Mouse (Mus musculus): ENCODE measurements around the gene Nenf. TPM values are rescaled to one million over a fixed set of nuclear protein-coding genes. Genes with fewer than 3 reads are reported as not detected.

Gene Nenf
- 143 TPM for polyA plus RNA-seq (2012; fragmentation: generic; extraction: Trizol)

DNA sequence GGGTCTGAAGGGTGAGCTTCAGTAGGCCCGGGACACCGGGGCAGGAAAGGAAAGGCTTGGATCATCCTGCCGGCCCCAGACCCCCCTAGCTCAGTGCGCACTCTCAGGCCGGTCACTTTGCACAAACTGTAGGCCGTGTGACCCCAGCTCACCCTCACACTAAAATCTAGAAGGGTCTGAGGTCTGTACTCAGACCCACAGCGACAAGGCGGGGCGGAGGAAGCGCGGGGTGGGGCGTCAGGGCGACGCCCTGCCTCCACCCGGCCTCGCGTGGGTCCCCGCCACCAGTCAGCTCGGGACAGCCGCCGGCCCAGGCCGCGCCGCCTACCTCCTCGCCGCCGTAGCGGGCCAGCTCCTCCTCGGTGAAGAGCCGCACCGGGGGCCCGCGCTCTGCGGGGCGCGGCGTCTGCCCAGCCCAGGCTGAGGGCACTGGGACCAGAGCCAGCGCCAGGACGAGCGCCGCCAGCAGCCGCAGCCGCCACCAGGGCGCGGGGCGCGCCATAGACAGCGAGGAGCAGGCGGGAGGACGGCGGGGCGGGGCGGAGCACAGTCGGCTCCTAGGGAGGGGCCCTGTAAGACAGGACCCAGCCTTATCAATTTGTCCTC, at the start of gene Nenf:
TSS of gene Nenf (minus strand) at position 604 of the 606 bp plus-strand sequence.
- peak within 1 kb of the TSS; percentile 39 for H3ac ChIP-seq (ENCODE audit: control insufficient read depth, insufficient read length)
- no peaks in the 10 kb centered on the region for H3K27me3 ChIP-seq (ENCODE audit: control insufficient read depth, insufficient read depth, insufficient read length)
- H3K4me3 ChIP-seq: peak within 1 kb of the TSS; percentile 56
- TF ChIP-seq POLR2AphosphoS2 (IDR thresholded peaks at IDR 0.05; ENCODE audit: insufficient read length, low read depth) (peak; percentile 84), MYOD1 (IDR thresholded peaks at IDR 0.05; ENCODE audit: control insufficient read depth in 1 of 3, insufficient read length in 2 of 3, low read depth in 2 of 3) (no peak), CEBPB (IDR thresholded peaks at IDR 0.05; ENCODE audit: insufficient read depth, poor library complexity, severe bottlenecking) (no peak), SRF (IDR thresholded peaks at IDR 0.05; ENCODE audit: control insufficient read depth, insufficient read length, low read depth) (no peak), MYOG (IDR thresholded peaks at IDR 0.05; ENCODE audit: control insufficient read depth in 1 of 3, insufficient read depth in 1 of 3, insufficient read length in 2 of 3, low read depth in 2 of 3) (no peak), E2F4 (IDR thresholded peaks at IDR 0.05; ENCODE audit: insufficient read depth) (no peak), TCF3 (IDR thresholded peaks at IDR 0.05; ENCODE audit: insufficient read length, low read depth) (no peak), TCF12 (IDR thresholded peaks at IDR 0.05; ENCODE audit: insufficient read depth, poor library complexity, severe bottlenecking) (no peak), POLR2A (IDR thresholded peaks at IDR 0.05; ENCODE audit: insufficient read length, low read depth) (peak; percentile 90), USF1 (IDR thresholded peaks at IDR 0.05; ENCODE audit: low read depth) (no peak), REST (IDR thresholded peaks at IDR 0.05; ENCODE audit: insufficient read depth, insufficient read length) (no peak)
- H3K79me2 ChIP-seq (ENCODE audit: control insufficient read depth, insufficient read depth): peaks cover 10% of the 10 kb centered on the region
- H3K4me2 ChIP-seq (ENCODE audit: low read depth): peak within 1 kb of the TSS; percentile 98
- no peaks in the 10 kb centered on the region for H3K36me3 ChIP-seq (ENCODE audit: control insufficient read depth, insufficient read depth)

DNA sequence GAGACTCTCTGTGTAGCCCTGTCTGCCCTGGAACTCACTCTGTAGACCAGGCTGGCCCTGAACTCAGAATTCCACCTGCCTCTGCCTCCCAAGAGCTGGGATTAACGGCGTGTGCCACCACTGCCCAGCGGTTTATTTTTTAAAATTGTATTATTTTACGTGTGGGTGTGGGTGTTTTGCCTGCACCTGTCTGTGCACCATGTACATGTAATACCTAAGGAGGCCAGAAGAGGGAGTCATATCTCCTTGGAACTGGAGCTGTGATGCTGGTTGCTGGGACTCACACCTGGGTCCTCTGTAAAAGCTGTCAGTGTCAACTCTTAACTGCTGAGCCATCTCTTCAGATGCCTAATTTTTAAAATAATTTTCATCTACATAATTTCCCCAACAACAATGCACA, 46.5 kb upstream of the Nenf start:
- H3ac ChIP-seq (ENCODE audit: control insufficient read depth, insufficient read length): no peak overlapping the region
- H3K79me2 ChIP-seq (ENCODE audit: control insufficient read depth, insufficient read depth): peaks cover 9% of the 10 kb centered on the region
- H3K36me3 ChIP-seq (ENCODE audit: control insufficient read depth, insufficient read depth): peaks cover 21% of the 10 kb centered on the region
- TF ChIP-seq CEBPB (IDR thresholded peaks at IDR 0.05; ENCODE audit: insufficient read depth, poor library complexity, severe bottlenecking) (no peak), TCF12 (IDR thresholded peaks at IDR 0.05; ENCODE audit: insufficient read depth, poor library complexity, severe bottlenecking) (no peak), E2F4 (IDR thresholded peaks at IDR 0.05; ENCODE audit: insufficient read depth) (no peak), MYOD1 (IDR thresholded peaks at IDR 0.05; ENCODE audit: control insufficient read depth in 1 of 3, insufficient read length in 2 of 3, low read depth in 2 of 3) (no peak), MAX (IDR thresholded peaks at IDR 0.05; ENCODE audit: low read depth) (no peak), MYOG (IDR thresholded peaks at IDR 0.05; ENCODE audit: control insufficient read depth in 1 of 3, insufficient read depth in 1 of 3, insufficient read length in 2 of 3, low read depth in 2 of 3) (no peak), USF1 (IDR thresholded peaks at IDR 0.05; ENCODE audit: low read depth) (no peak), SRF (IDR thresholded peaks at IDR 0.05; ENCODE audit: control insufficient read depth, insufficient read length, low read depth) (no peak), POLR2AphosphoS2 (IDR thresholded peaks at IDR 0.05; ENCODE audit: insufficient read length, low read depth) (no peak), POLR2A (IDR thresholded peaks at IDR 0.05; ENCODE audit: insufficient read length, low read depth) (no peak), TCF3 (IDR thresholded peaks at IDR 0.05; ENCODE audit: insufficient read length, low read depth) (no peak), REST (IDR thresholded peaks at IDR 0.05; ENCODE audit: insufficient read depth, insufficient read length) (no peak)
- H3K4me2 ChIP-seq (ENCODE audit: low read depth): no peak overlapping the region
- H3K4me3 ChIP-seq: no peak overlapping the region
- no peaks in the 10 kb centered on the region for H3K27me3 ChIP-seq (ENCODE audit: control insufficient read depth, insufficient read depth, insufficient read length)

GRCm38 (mm10) chr1:191362412-191362811, 44.4 kb upstream of the Nenf start:
- Histone ChIP-seq H3ac (ENCODE audit: control insufficient read depth, insufficient read length) (no peak overlapping the region), H3K27me3 (ENCODE audit: control insufficient read depth, insufficient read depth, insufficient read length) (no peaks in the 10 kb centered on the region), H3K4me3 (no peak overlapping the region), H3K79me2 (ENCODE audit: control insufficient read depth, insufficient read depth) (peaks cover 9% of the 10 kb centered on the region), H3K36me3 (ENCODE audit: control insufficient read depth, insufficient read depth) (peaks cover 24% of the 10 kb centered on the region), H3K4me2 (ENCODE audit: low read depth) (no peak overlapping the region)
- TF ChIP-seq POLR2A (IDR thresholded peaks at IDR 0.05; ENCODE audit: insufficient read length, low read depth) (no peak), E2F4 (IDR thresholded peaks at IDR 0.05; ENCODE audit: insufficient read depth) (no peak), MAX (IDR thresholded peaks at IDR 0.05; ENCODE audit: low read depth) (no peak), SRF (IDR thresholded peaks at IDR 0.05; ENCODE audit: control insufficient read depth, insufficient read length, low read depth) (no peak), CEBPB (IDR thresholded peaks at IDR 0.05; ENCODE audit: insufficient read depth, poor library complexity, severe bottlenecking) (no peak), MYOG (IDR thresholded peaks at IDR 0.05; ENCODE audit: control insufficient read depth in 1 of 3, insufficient read depth in 1 of 3, insufficient read length in 2 of 3, low read depth in 2 of 3) (no peak), USF1 (IDR thresholded peaks at IDR 0.05; ENCODE audit: low read depth) (no peak), TCF12 (IDR thresholded peaks at IDR 0.05; ENCODE audit: insufficient read depth, poor library complexity, severe bottlenecking) (no peak), TCF3 (IDR thresholded peaks at IDR 0.05; ENCODE audit: insufficient read length, low read depth) (no peak), REST (IDR thresholded peaks at IDR 0.05; ENCODE audit: insufficient read depth, insufficient read length) (no peak), POLR2AphosphoS2 (IDR thresholded peaks at IDR 0.05; ENCODE audit: insufficient read length, low read depth) (no peak), MYOD1 (IDR thresholded peaks at IDR 0.05; ENCODE audit: control insufficient read depth in 1 of 3, insufficient read length in 2 of 3, low read depth in 2 of 3) (no peak)

GRCm38 (mm10) chr1:191359478-191359877, 41.5 kb upstream of the Nenf start:
- Histone ChIP-seq H3K27me3 (ENCODE audit: control insufficient read depth, insufficient read depth, insufficient read length) (no peaks in the 10 kb centered on the region), H3ac (ENCODE audit: control insufficient read depth, insufficient read length) (no peak overlapping the region), H3K79me2 (ENCODE audit: control insufficient read depth, insufficient read depth) (peaks cover 9% of the 10 kb centered on the region), H3K4me2 (ENCODE audit: low read depth) (no peak overlapping the region), H3K4me3 (no peak overlapping the region), H3K36me3 (ENCODE audit: control insufficient read depth, insufficient read depth) (peaks cover 41% of the 10 kb centered on the region)
- TF ChIP-seq SRF (IDR thresholded peaks at IDR 0.05; ENCODE audit: control insufficient read depth, insufficient read length, low read depth): no peak
- no peak for TF ChIP-seq E2F4 (IDR thresholded peaks at IDR 0.05; ENCODE audit: insufficient read depth)
- no peak for TF ChIP-seq POLR2A (IDR thresholded peaks at IDR 0.05; ENCODE audit: insufficient read length, low read depth)
- TF ChIP-seq TCF3 (IDR thresholded peaks at IDR 0.05; ENCODE audit: insufficient read length, low read depth): no peak
- TF ChIP-seq MAX (IDR thresholded peaks at IDR 0.05; ENCODE audit: low read depth): no peak
